Mouse (Mus musculus) lung, embryonic 14.5 days (tissue): ENCODE measurements at regions not wholly inside any gene's neighbourhood (a gene's known extent, or its start where the extent isn't known, plus 50 kb on each side); places are given as distances from the start of the nearest gene placed in this dataset.
"Not testable (repeated sequence)": the region's sequence is repeated elsewhere in the genome, so short reads cannot be mapped to it uniquely, and the experiment has no call there.

Experiments used
- ATAC-seq: fragments of 200-750 bp; cut with Nextera tagmentation; 2 replicates; pipeline ENCODE4 v1.8.0; 2017; ENCODE audit warnings: mild to moderate bottlenecking, moderate TSS enrichment, moderate library complexity; ENCODE audit not compliant: insufficient read depth
- DNase-seq: peaks from one replicate; pipeline ENCODE4 v3.0.0-alpha.2; 2015
- H3K27ac ChIP-seq: fragments of 300-500 bp; sonication (generic); 2 replicates; pipeline ENCODE4 v1.5.1; 2014; ENCODE audit warnings: low read depth, mild to moderate bottlenecking, moderate library complexity
- H3K27me3 ChIP-seq: fragments of 300-500 bp; sonication (generic); 2 replicates; pipeline ENCODE4 v1.6.1; 2014; ENCODE audit warnings: low read length, control low read depth; ENCODE audit not compliant: insufficient read depth
- H3K36me3 ChIP-seq: fragments of 300-500 bp; sonication (generic); 2 replicates; pipeline ENCODE4 v1.6.1; 2014; ENCODE audit warnings: control low read depth; ENCODE audit not compliant: insufficient read depth
- H3K4me1 ChIP-seq: fragments of 300-500 bp; sonication (generic); 2 replicates; pipeline ENCODE4 v1.6.1; 2014; ENCODE audit warnings: antibody characterized with exemption, control low read depth; ENCODE audit not compliant: insufficient read depth
- H3K4me2 ChIP-seq: fragments of 300-500 bp; sonication (generic); 2 replicates; pipeline ENCODE4 v1.6.1; 2014; ENCODE audit warnings: mild to moderate bottlenecking
- H3K4me3 ChIP-seq: fragments of 300-500 bp; sonication (generic); 2 replicates; pipeline ENCODE4 v1.5.1; 2014; ENCODE audit warnings: low read depth, low read length
- H3K9ac ChIP-seq: fragments of 300-500 bp; sonication (generic); 2 replicates; pipeline ENCODE4 v1.6.1; 2014
- H3K9me3 ChIP-seq: fragments of 300-500 bp; sonication (generic); 2 replicates; pipeline ENCODE4 v1.6.1; 2016; ENCODE audit warnings: low read depth, low read length, control low read depth
- CTCF ChIP-seq: IDR thresholded peaks from 2 replicates; pipeline ENCODE4 v1.5.1; 2016; ENCODE audit warnings: antibody characterized with exemption, low read depth
- WGBS: fragments of 180-500 bp; shearing (Covaris S2); extraction: QIAGEN DNeasy Blood & Tissue Kit; methylation state at CpG from one replicate; pipeline ENCODE4 v1.1.7; 2014; 5-methylcytosine and 5-hydroxymethylcytosine counted together

DNA sequence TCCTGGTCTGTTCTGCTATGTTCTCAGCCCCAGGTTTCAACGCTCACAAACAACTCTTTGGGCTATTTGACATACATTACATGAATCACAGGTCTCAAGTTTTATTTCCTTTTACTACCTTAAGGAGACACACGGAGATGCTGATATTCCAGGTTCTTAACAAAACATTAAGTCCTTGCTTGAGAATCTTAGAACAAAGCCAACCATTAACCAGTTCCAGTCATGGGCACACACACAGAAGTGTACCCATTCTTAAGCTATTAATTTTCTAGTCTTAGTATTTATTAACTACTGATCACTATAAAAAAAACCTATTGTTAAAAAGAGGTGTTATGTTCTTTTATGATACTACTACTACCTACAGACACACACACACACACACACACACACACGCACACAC is 235.7 kb downstream of the Kif20b start:
- ATAC-seq, result no peak
- H3K9ac ChIP-seq, result no peak overlapping the region

DNA sequence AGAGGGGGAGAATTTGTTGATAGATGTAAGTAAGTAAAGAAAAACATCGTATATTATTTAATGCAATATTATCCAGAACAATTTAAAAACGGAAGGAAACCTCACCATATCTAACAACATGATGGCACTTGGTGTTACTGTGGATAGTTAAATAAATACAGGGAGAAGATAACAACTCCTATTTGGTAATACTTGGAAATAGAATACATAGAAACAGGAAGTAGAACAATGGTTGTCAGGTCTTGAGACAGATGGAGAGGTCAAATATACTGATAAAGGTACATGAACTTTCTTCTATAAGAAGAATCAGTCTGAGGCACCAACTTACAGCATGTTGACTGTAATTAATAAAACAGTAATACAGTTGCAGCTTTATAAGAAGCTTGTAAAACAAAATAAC is 242.6 kb downstream of the Kif20b start:
- Histone ChIP-seq H3K9me3 (no peaks in the 10 kb centered on the region), H3K27me3 (no peaks in the 10 kb centered on the region), H3K27ac (no peak overlapping the region), H3K4me1 (no peaks in the 10 kb centered on the region), H3K4me2 (no peak overlapping the region), H3K4me3 (no peak overlapping the region), H3K9ac (no peak overlapping the region), H3K36me3 (no peaks in the 10 kb centered on the region)
- 60% methylated on average over 2 of the region's 2 CpGs for WGBS
- no peak for TF ChIP-seq CTCF
- DNase-seq, result no peak
- no peak for ATAC-seq

More for the DNA sequence above, 235.7 kb downstream of the Kif20b start:
- H3K27me3 ChIP-seq, result no peaks in the 10 kb centered on the region
- no peak for TF ChIP-seq CTCF
- WGBS, result 78% methylated on average over 3 of the region's 3 CpGs
- no peak overlapping the region for H3K27ac ChIP-seq
- no peak overlapping the region for H3K4me3 ChIP-seq
- no peak overlapping the region for H3K4me2 ChIP-seq
- no peak for DNase-seq
- H3K36me3 ChIP-seq, result no peaks in the 10 kb centered on the region
- no peaks in the 10 kb centered on the region for H3K4me1 ChIP-seq
- no peaks in the 10 kb centered on the region for H3K9me3 ChIP-seq

DNA sequence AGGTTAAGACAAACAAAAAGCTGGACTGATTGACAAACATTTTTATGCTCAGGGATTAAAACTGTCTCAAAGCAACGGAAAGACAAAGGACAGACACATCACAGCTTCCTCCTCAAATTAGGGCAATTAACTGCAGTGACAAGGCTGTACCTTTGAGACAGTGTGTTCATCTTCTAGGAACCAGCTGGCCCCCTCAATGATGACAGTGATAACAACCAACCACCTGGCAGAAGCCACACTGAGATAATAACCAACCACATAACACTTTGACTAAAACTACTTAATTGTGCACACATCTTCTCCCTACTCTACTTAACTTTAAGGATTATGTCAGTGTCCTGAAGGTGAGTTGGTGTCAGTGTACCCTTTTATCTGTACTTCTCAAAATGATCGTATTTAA is 248.4 kb downstream of the Kif20b start:
- ATAC-seq (no peak), DNase-seq (no peak)
- Histone ChIP-seq H3K9ac (no peak overlapping the region), H3K27ac (no peak overlapping the region), H3K27me3 (no peaks in the 10 kb centered on the region), H3K4me3 (no peak overlapping the region), H3K4me1 (no peaks in the 10 kb centered on the region), H3K4me2 (no peak overlapping the region), H3K36me3 (no peaks in the 10 kb centered on the region), H3K9me3 (no peaks in the 10 kb centered on the region)
- 73% methylated on average over 2 of the region's 2 CpGs for WGBS
- TF ChIP-seq CTCF, result no peak

DNA sequence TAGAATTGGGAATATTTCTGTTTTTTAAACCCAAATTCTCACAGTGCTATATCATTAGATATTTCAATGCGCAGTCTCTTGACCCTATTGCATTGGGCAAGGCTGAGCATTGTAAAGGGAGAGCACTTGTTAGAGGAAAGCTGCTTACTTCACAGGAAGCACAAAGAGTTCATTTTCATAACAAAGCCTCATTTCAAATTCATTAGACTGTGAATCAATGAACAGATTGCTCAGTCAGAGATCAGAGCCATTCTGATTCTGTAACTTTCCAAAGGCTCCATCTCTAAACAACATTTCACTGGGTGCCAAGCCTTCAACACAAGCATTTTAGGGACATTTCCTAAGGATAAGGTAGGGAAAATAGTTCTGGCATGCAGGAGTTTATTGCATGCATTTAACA is 257.9 kb downstream of the Kif20b start:
- WGBS, result 93% methylated on average over 1 of the region's 1 CpGs
- DNase-seq, result no peak

DNA sequence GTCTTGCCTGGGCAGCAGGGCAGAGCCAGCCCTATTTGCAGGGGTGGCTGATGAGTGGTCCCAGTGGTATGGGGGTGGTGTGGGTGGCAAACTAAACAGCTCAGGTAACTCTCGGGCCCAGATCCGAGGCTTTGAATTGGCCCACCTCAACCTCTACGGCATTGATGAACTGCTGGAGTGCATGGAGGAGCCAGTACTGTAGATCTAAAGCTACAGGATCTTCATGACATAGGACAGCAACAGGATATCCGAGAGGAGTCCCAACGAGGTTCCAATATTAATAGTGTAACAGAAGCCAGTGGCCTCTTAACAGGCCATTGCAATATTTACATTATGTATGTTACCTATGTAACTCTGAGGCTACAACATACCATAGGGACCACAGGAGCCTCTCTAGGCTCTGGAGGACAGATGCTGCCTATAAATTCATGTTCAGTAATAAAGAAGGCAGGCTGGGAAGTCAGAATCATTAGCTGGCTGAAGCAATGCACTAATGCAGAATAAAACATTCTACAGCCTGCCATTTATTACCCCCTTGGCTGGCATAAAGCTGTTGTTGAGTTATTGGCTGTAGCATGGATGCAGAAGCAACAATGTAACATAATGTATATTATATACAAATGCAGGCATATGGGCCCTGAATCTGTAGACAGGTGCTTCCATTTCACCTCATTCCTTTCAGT is 283.5 kb downstream of the Kif20b start:
- H3K36me3 ChIP-seq, result no peaks in the 10 kb centered on the region
- H3K4me3 ChIP-seq, result no peak overlapping the region
- WGBS, result 72% methylated on average over 5 of the region's 5 CpGs
- no peak for DNase-seq
- H3K27ac ChIP-seq, result no peak overlapping the region
- H3K4me1 ChIP-seq, result no peaks in the 10 kb centered on the region
- no peaks in the 10 kb centered on the region for H3K27me3 ChIP-seq
- no peak overlapping the region for H3K9ac ChIP-seq
- H3K4me2 ChIP-seq, result no peak overlapping the region
- ATAC-seq, result no peak
- TF ChIP-seq CTCF, result no peak
- no peaks in the 10 kb centered on the region for H3K9me3 ChIP-seq

More for the DNA sequence above, 257.9 kb downstream of the Kif20b start:
- H3K27ac ChIP-seq, result no peak overlapping the region
- no peak for TF ChIP-seq CTCF
- H3K36me3 ChIP-seq, result no peaks in the 10 kb centered on the region
- ATAC-seq, result no peak
- no peaks in the 10 kb centered on the region for H3K27me3 ChIP-seq
- no peaks in the 10 kb centered on the region for H3K4me1 ChIP-seq
- no peaks in the 10 kb centered on the region for H3K9me3 ChIP-seq
- no peak overlapping the region for H3K9ac ChIP-seq
- H3K4me2 ChIP-seq, result no peak overlapping the region
- H3K4me3 ChIP-seq, result no peak overlapping the region

DNA sequence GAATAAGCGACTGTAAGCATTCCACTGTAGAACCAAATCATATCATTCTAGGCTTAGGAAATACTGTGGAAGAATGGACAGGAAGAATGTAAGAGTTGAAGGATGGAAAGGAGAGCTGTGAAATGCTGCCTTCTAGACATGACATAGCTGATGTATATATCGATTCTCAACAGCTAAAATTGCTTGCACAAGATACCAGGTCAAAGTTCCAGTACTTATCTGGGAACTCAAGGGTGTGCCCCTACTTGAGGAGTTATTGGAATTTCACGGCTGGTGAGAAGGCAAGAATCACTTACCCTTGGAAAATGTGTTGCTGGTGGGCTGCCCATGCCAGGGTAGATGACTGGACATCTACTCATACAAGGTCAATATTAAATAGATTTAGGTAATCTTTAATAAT is 322.0 kb downstream of the Kif20b start:
- 59% methylated on average over 3 of the region's 3 CpGs for WGBS
- TF ChIP-seq CTCF, result no peak
- H3K27me3 ChIP-seq, result no peaks in the 10 kb centered on the region
- H3K4me2 ChIP-seq, result no peak overlapping the region
- no peak overlapping the region for H3K4me3 ChIP-seq
- DNase-seq (no peak), ATAC-seq (no peak)
- no peak overlapping the region for H3K9ac ChIP-seq
- H3K9me3 ChIP-seq, result no peaks in the 10 kb centered on the region
- H3K27ac ChIP-seq, result no peak overlapping the region
- H3K4me1 ChIP-seq, result no peaks in the 10 kb centered on the region
- H3K36me3 ChIP-seq, result no peaks in the 10 kb centered on the region

DNA sequence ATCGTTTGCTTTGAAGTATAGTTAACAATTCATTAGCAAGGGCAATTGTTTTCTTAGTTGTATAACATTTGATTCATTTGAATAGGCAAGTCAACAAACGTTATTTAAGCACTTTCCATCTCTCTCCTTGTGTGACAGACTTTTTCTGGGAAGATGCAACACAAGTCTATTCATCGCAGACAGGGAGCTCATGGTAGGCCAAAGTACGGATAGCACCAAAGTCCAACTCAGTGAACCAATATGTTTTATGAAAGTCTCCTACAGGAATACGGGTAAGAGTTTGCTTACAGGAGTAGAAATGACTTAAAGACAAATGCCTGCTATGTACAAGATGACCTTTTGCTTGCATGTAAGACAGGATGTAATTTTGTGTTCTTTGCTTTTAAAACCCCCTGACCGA is 325.4 kb downstream of the Kif20b start:
- DNase-seq (no peak), ATAC-seq (no peak)
- no peaks in the 10 kb centered on the region for H3K27me3 ChIP-seq
- H3K9me3 ChIP-seq, result no peaks in the 10 kb centered on the region
- no peaks in the 10 kb centered on the region for H3K4me1 ChIP-seq
- H3K27ac ChIP-seq, result no peak overlapping the region
- no peak overlapping the region for H3K4me3 ChIP-seq
- H3K36me3 ChIP-seq, result no peaks in the 10 kb centered on the region
- 73% methylated on average over 6 of the region's 6 CpGs for WGBS
- no peak for TF ChIP-seq CTCF
- no peak overlapping the region for H3K9ac ChIP-seq
- H3K4me2 ChIP-seq, result no peak overlapping the region

DNA sequence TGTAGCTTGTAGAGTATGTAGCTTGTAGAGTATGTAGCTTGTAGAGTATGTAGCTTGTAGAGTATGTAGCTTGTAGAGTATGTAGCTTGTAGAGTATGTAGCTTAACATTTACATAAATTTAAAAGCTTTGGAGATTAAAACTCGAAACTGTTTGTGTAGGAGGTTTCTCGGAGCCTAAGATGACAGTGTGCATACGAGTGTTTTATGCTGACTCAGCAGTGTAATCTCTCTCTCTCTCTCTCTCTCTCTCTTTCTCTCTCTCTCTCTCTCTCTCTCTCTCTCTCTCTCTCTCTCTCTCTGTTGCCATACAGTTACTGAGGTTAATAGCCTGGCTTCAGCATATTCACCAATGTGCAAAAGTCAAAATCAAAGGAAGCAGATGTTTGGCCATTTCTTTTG is 336.5 kb downstream of the Kif20b start:
- WGBS, result 72% methylated on average over 3 of the region's 3 CpGs
- not testable (repeated sequence) for ATAC-seq, H3K36me3 ChIP-seq, H3K4me3 ChIP-seq, H3K4me1 ChIP-seq, H3K4me2 ChIP-seq, H3K27ac ChIP-seq, DNase-seq, H3K9me3 ChIP-seq, H3K27me3 ChIP-seq, H3K9ac ChIP-seq
